Comparison of ENCODE assay signal across 9 mouse cellular contexts in genomic region chr19:24861276-24861611, GRCm38 (mm10). TPM values are rescaled to one million over a fixed set of nuclear protein-coding genes. Genes with fewer than 3 reads are reported as not detected.
DNase-seq lines count a peak whose midpoint lies in the region; ATAC-seq and TF ChIP-seq lines count a peak whose summit lies in the region.
"Had no signal": no experiment of that assay in that cellular context is flagged by ENCODE, and none has a peak within 500 bp of the region (broad histone marks: within the 10 kb centered on the region; RNA-seq: fewer than 3 reads in every experiment).

No protein-coding gene starts in this region.

- H3K4me1 ChIP-seq in heart, embryonic 13.5 days, result peaks cover 31% of the 10 kb centered on the region
- H3K4me1 ChIP-seq in ES-E14 (ENCODE audit: control insufficient read depth in 2 of 2, insufficient read depth in 2 of 2, low read length in 2 of 2, poor library complexity in 1 of 2), result no peaks in the 10 kb centered on the region; a peak in 1 of 4 replicates
- H3K4me1 ChIP-seq in hindbrain, embryonic 10.5 days (replicated peaks), result peaks cover 11% of the 10 kb centered on the region
- H3K4me1 ChIP-seq in liver, postnatal 0 days (ENCODE audit: insufficient read depth), result peaks cover 5% of the 10 kb centered on the region

- H3K9me3 ChIP-seq in heart, embryonic 13.5 days, result no peaks in the 10 kb centered on the region
- no peaks in the 10 kb centered on the region for H3K9me3 ChIP-seq in ES-E14 (ENCODE audit: control insufficient read depth, insufficient read depth, low read depth, low read length)
- H3K9me3 ChIP-seq in hindbrain, embryonic 10.5 days, result no peaks in the 10 kb centered on the region
- no peaks in the 10 kb centered on the region for H3K9me3 ChIP-seq in liver, postnatal 0 days (ENCODE audit: low read length)

- WGBS in heart, embryonic 13.5 days, result 7% methylated on average over 13 of the region's 13 CpGs
- WGBS in hindbrain, embryonic 10.5 days, result 20% methylated on average over 13 of the region's 13 CpGs
- 21% methylated on average over 13 of the region's 13 CpGs for WGBS in liver, postnatal 0 days (ENCODE audit: insufficient replicate concordance)

- H3K27ac ChIP-seq in heart, embryonic 13.5 days (replicated peaks), result peak overlapping the region; percentile 97
- H3K27ac ChIP-seq in ES-E14 (ENCODE audit: insufficient read depth, low read depth, low read length, poor library complexity, severe bottlenecking), result no peak overlapping the region
- H3K27ac ChIP-seq in hindbrain, embryonic 10.5 days, result peak overlapping the region; percentile 78
- H3K27ac ChIP-seq in liver, postnatal 0 days (ENCODE audit: low read depth), result no peak overlapping the region

- no peak for TF ChIP-seq CTCF in liver, postnatal 0 days (IDR thresholded peaks at IDR 0.05; ENCODE audit: low read depth)

- no peak for DNase-seq in heart, adult 18-20 months
- no peak for DNase-seq in ES-E14 (ENCODE audit: low read depth, low spot score)
- no peak for DNase-seq in hindbrain, embryonic 10.5 days (ENCODE audit: low spot score)
- no peak for DNase-seq in liver, postnatal 0 days
- DNase-seq in frontal cortex, postnatal 10 days (ENCODE audit: low spot score in 2 of 2), result no peak
- no peak for DNase-seq in cerebellum, postnatal 14 days
- DNase-seq in cerebellum, adult 11 months, result no peak

- in situ Hi-C loops in ES-E14 (cut with MboI; ENCODE audit: low sequenced_read_pairs in 2 of 2, unreplicated experiment in 2 of 2), result no loop called here

- peak overlapping the region; percentile 91 for H3K9ac ChIP-seq in heart, embryonic 13.5 days
- peak overlapping the region; percentile 53; the same call in 1 of the 2 replicates for H3K9ac ChIP-seq in ES-E14 (ENCODE audit: insufficient read depth, low read depth, low read length, poor library complexity, severe bottlenecking)
- no peak overlapping the region for H3K9ac ChIP-seq in liver, postnatal 0 days (replicated peaks)

- H3K4me3 ChIP-seq in heart, embryonic 13.5 days, result peak overlapping the region; percentile 75
- H3K4me3 ChIP-seq in ES-E14 (ENCODE audit: insufficient read depth in 1 of 2, low read depth in 1 of 2, low read length in 2 of 2, poor library complexity in 1 of 2, severe bottlenecking in 1 of 2), result peak overlapping the region; percentile 65 to 69
- H3K4me3 ChIP-seq in hindbrain, embryonic 10.5 days, result peak overlapping the region; percentile 59
- peak overlapping the region; percentile 33 for H3K4me3 ChIP-seq in liver, postnatal 0 days (ENCODE audit: low read depth, low read length)

- 0 out of 2 replicates have a peak, but pooled peaks cover 10% of the 10 kb centered on the region for H3K27me3 ChIP-seq in heart, embryonic 13.5 days (replicated peaks)
- peaks cover 46% of the 10 kb centered on the region for H3K27me3 ChIP-seq in hindbrain, embryonic 10.5 days (ENCODE audit: insufficient read depth, poor library complexity, severe bottlenecking)
- H3K27me3 ChIP-seq in liver, postnatal 0 days (ENCODE audit: insufficient read depth, low read length), result peaks cover 22% of the 10 kb centered on the region

- no peak for TF ChIP-seq EP300 in liver, postnatal 0 days (IDR thresholded peaks at IDR 0.05; ENCODE audit: low read depth)

- no peaks in the 10 kb centered on the region for H3K36me3 ChIP-seq in heart, embryonic 13.5 days
- H3K36me3 ChIP-seq in ES-E14 (ENCODE audit: control insufficient read depth, insufficient read depth, low read length, poor library complexity, severe bottlenecking), result no peaks in the 10 kb centered on the region
- no peaks in the 10 kb centered on the region for H3K36me3 ChIP-seq in hindbrain, embryonic 10.5 days
- no peaks in the 10 kb centered on the region for H3K36me3 ChIP-seq in liver, postnatal 0 days (replicated peaks; ENCODE audit: insufficient read depth, low read length)

- ATAC-seq in heart, embryonic 13.5 days (ENCODE audit: extremely low read depth, insufficient number of reproducible peaks, low FRiP score, low TSS enrichment), result peak; percentile 39; the same call in 1 of the 2 replicates
- ATAC-seq in liver, postnatal 0 days, result no peak

- peak overlapping the region; percentile 75 for H3K4me2 ChIP-seq in heart, embryonic 13.5 days
- peak overlapping the region; percentile 63 for H3K4me2 ChIP-seq in liver, postnatal 0 days (ENCODE audit: low read depth, low read length)

TF ChIP-seq in ES-E14, 5 proteins besides CTCF, POLR2A, EP300 and RAD21:
- TF ChIP-seq ZC3H11A (IDR thresholded peaks at IDR 0.05; ENCODE audit: borderline replicate concordance, low read depth, low read length), result no peak
- TF ChIP-seq MAFK (IDR thresholded peaks at IDR 0.05; ENCODE audit: insufficient read depth, low read depth, low read length), result no peak
- TF ChIP-seq HCFC1 (IDR thresholded peaks at IDR 0.05; ENCODE audit: borderline replicate concordance, insufficient read depth, low read length), result no peak
- TF ChIP-seq CHD2 (IDR thresholded peaks at IDR 0.05; ENCODE audit: low read depth, low read length), result no peak
- TF ChIP-seq ZNF384 (IDR thresholded peaks at IDR 0.05; ENCODE audit: low read depth, low read length), result no peak

RNA-seq across cellular contexts. Expression of gene Pgm5, which starts 0.4 kb away (rescaled TPM):
- polyA plus RNA-seq in heart, embryonic 13.5 days (2015; fragmentation: Nextera tagmentation; extraction: Ambion mirVana), result 5.0 and 5.3 TPM in 2 replicates
- total RNA-seq in heart, adult 18-20 months (2021), result 100 to 1,000 TPM; 108 TPM
- 0.26 and 3.0 TPM in 2 replicates for total RNA-seq in ES-E14 (2012; rRNA removed)
- polyA plus RNA-seq in hindbrain, embryonic 10.5 days (2016; fragmentation: Nextera tagmentation; extraction: Ambion mirVana), result 0.13 and 0.17 TPM in 2 replicates
- polyA plus RNA-seq in liver, postnatal 0 days (2015; fragmentation: Nextera tagmentation; extraction: Ambion mirVana), result 0.04 TPM in 1 of 2 replicates, not detected in the other
- total RNA-seq: hematopoietic stem cell, adult 5-6 weeks had no signal

RNA-seq across cellular contexts. Expression of gene Gm10053, which starts 14.2 kb away (rescaled TPM):
- 603 and 704 TPM in 2 replicates for polyA plus RNA-seq in heart, embryonic 13.5 days (2015; fragmentation: Nextera tagmentation; extraction: Ambion mirVana)
- 1,000 to 10,000 TPM; 1,047 to 1,076 TPM for total RNA-seq in heart, adult 18-20 months (2021)
- 88.4 and 144 TPM in 2 replicates for total RNA-seq in ES-E14 (2012; rRNA removed)
- polyA plus RNA-seq in hindbrain, embryonic 10.5 days (2016; fragmentation: Nextera tagmentation; extraction: Ambion mirVana), result 280 and 317 TPM in 2 replicates
- polyA plus RNA-seq in liver, postnatal 0 days (2015; fragmentation: Nextera tagmentation; extraction: Ambion mirVana), result 291 and 307 TPM in 2 replicates

RNA-seq across cellular contexts. Expression of gene Foxd4, which starts 39.8 kb away (rescaled TPM):
- polyA plus RNA-seq in heart, embryonic 13.5 days (2015; fragmentation: Nextera tagmentation; extraction: Ambion mirVana), result not detected in 2 replicates
- total RNA-seq in heart, adult 18-20 months (2021), result not detected
- not detected in 2 replicates for total RNA-seq in ES-E14 (2012; rRNA removed)
- 0.24 and 0.42 TPM in 2 replicates for polyA plus RNA-seq in hindbrain, embryonic 10.5 days (2016; fragmentation: Nextera tagmentation; extraction: Ambion mirVana)
- 0.14 and 0.21 TPM in 2 replicates for polyA plus RNA-seq in liver, postnatal 0 days (2015; fragmentation: Nextera tagmentation; extraction: Ambion mirVana)
- total RNA-seq: hematopoietic stem cell, adult 5-6 weeks had no signal

Comparison
In these comparisons a context has a peak if more than half of its experiments do, and no peak if none do; other contexts are left out.
1. H3K27ac ChIP-seq: peak in heart, embryonic 13.5 days (single experiment) and hindbrain, embryonic 10.5 days (single experiment); none in ES-E14 (single experiment) and liver, postnatal 0 days (single experiment).
2. Peak in every context shown above with its lines, with median percentiles within 50 percentile points of each other: H3K4me3 ChIP-seq.